Mouse (Mus musculus) heart, embryonic 12.5 days (tissue): ENCODE measurements at regions not wholly inside any gene's neighbourhood (a gene's known extent, or its start where the extent isn't known, plus 50 kb on each side); places are given as distances from the start of the nearest gene placed in this dataset.

Source experiments
- ATAC-seq: fragments of 200-750 bp; cut with Nextera tagmentation; 2 replicates; pipeline ENCODE4 v1.8.0; 2017; ENCODE audit warnings: moderate TSS enrichment, moderate library complexity; ENCODE audit not compliant: insufficient number of reproducible peaks, low FRiP score
- H3K27ac ChIP-seq: fragments of 300-500 bp; sonication (generic); 2 replicates; pipeline ENCODE4 v1.5.1; 2016; ENCODE audit warnings: mild to moderate bottlenecking, moderate library complexity; ENCODE audit not compliant: poor library complexity, severe bottlenecking
- H3K27me3 ChIP-seq: fragments of 300-500 bp; sonication (generic); replicated peaks from 2 replicates; pipeline ENCODE4 v1.6.1; 2016; ENCODE audit warnings: mild to moderate bottlenecking, moderate library complexity
- H3K36me3 ChIP-seq: fragments of 300-500 bp; sonication (generic); 2 replicates; pipeline ENCODE4 v1.6.1; 2016; ENCODE audit warnings: mild to moderate bottlenecking, moderate library complexity
- H3K4me1 ChIP-seq: fragments of 300-500 bp; sonication (generic); replicated peaks from 2 replicates; pipeline ENCODE4 v1.6.1; 2016; ENCODE audit warnings: mild to moderate bottlenecking
- H3K4me2 ChIP-seq: fragments of 300-500 bp; sonication (generic); 2 replicates; pipeline ENCODE4 v1.6.1; 2016; ENCODE audit warnings: mild to moderate bottlenecking, moderate library complexity
- H3K4me3 ChIP-seq: fragments of 300-500 bp; sonication (generic); 2 replicates; pipeline ENCODE4 v1.5.1; 2016; ENCODE audit warnings: mild to moderate bottlenecking
- H3K9ac ChIP-seq: fragments of 300-500 bp; sonication (generic); 2 replicates; pipeline ENCODE4 v1.6.1; 2016; ENCODE audit warnings: mild to moderate bottlenecking, moderate library complexity
- H3K9me3 ChIP-seq: fragments of 300-500 bp; sonication (generic); replicated peaks from 2 replicates; pipeline ENCODE4 v1.6.1; 2016; ENCODE audit warnings: mild to moderate bottlenecking, moderate library complexity
- WGBS: fragments of 180-500 bp; shearing (Covaris S2); methylation state at CpG from one replicate; pipeline ENCODE4 v1.1.7; 2016; 5-methylcytosine and 5-hydroxymethylcytosine counted together

DNA sequence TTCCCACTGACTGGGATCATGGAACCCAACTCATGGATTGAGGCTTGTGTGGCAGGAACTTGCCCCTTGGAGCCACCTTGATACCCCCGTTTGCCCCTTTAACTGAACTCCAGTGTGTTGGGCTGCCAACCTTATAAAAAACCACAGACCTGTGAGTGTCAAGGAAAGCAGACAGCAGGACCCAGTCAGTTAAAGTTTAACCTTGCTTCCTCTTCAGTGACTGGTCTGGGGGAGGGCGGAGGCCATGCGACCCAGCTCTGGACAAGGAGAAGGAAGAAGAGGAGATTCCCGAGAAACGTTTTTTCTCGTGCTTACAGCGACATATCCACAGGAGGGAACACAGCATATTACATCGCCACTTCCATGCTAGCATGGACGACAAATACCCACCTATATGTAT, 281.9 kb upstream of the Zfp64 start:
- no peaks in the 10 kb centered on the region for H3K27me3 ChIP-seq
- no peak overlapping the region for H3K4me2 ChIP-seq
- H3K4me3 ChIP-seq, result no peak overlapping the region
- H3K27ac ChIP-seq, result no peak overlapping the region
- no peaks in the 10 kb centered on the region for H3K36me3 ChIP-seq
- 86% methylated on average over 9 of the region's 9 CpGs for WGBS
- 0 out of 2 replicates have a peak, but pooled peaks cover 6% of the 10 kb centered on the region for H3K9me3 ChIP-seq
- no peaks in the 10 kb centered on the region for H3K4me1 ChIP-seq
- H3K9ac ChIP-seq, result no peak overlapping the region
- ATAC-seq, result no peak

DNA sequence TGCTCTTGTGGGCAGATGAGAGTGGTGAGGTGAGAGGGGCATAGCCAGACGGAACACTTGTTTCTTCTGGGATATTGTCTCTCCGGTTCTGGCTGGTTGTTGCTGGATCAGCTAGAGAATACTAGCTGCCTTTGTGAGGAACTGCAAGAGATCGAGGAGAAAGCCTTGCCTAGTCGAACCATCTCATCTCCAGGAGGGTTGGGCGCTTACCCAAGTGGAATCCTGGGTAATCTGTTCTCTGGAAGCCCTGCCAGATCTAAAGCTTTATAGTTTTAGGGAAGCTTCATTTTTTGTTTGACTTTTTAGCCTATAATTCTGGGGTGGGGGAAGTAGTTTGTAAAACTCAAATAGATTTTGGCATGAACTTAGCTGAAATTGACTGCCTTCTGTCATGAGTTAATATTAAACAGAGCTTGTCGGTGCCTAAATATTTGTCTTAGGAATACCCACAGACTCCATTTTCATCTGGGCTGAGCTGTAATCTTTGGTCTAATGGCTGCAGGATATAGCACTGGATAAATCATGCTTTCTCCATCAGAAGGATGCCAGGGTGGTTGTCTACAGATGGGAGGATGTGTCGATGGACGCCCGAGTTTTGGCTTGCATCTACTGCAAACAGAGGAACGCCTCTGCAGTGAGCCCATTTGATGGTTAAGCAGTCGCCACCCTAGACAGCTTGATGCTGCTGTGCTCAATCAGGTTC, 279.1 kb upstream of the Zfp64 start:
- Histone ChIP-seq H3K9ac (no peak overlapping the region), H3K4me2 (no peak overlapping the region), H3K27ac (no peak overlapping the region), H3K9me3 (0 out of 2 replicates have a peak, but pooled peaks cover 6% of the 10 kb centered on the region), H3K36me3 (no peaks in the 10 kb centered on the region), H3K27me3 (no peaks in the 10 kb centered on the region), H3K4me1 (no peaks in the 10 kb centered on the region), H3K4me3 (no peak overlapping the region)
- 76% methylated on average over 11 of the region's 11 CpGs for WGBS
- ATAC-seq, result no peak

DNA sequence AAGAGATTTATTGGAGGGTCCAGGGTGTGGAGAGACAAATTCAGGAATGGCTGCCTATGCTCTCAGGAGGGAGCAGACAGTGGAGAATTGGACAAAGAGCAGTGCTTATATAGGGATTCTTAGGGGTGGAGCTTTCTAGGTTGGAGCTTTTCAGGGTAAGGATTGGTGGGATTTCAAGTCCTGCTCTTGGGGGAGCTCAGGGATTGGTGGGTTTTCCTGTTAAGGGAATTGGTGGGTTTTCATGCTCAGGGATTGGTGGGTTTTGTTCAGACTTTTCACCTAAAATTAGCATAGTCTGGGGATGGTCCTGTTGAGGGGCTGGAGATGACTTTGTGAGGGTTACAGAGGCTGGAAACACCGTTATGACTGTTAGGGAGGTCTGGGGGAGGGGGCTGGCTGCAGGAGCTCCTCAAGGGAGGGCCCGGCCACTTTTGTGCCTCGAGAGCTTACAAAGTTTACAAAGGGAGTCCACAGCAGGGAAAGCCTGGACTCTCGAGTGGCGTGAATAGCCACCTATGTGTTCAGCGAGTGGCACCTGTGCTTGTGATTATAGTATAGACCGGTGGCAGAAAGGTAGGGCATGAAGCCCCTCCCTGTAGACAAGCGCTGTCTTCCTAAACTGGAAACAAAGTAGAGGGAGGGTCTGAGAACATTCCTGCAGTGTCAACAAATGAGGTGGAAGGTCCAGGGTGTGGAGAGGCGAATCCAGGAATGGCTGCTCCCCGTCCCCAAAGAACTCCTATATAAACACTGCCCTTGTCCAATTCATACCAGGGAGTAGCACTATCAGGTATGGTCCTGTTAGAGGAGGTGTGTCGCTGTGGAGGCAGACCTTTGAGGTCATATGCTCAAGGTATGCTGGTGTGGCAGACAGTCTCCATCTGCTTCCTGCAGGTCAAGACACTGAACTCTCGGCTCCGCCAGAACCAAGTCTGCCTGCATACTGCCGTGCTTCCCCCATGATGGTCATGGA, 278.1 kb upstream of the Zfp64 start:
- H3K4me3 ChIP-seq, result no peak overlapping the region
- H3K4me1 ChIP-seq, result no peaks in the 10 kb centered on the region
- H3K27me3 ChIP-seq, result no peaks in the 10 kb centered on the region
- H3K9me3 ChIP-seq, result 0 out of 2 replicates have a peak, but pooled peaks cover 8% of the 10 kb centered on the region
- 84% methylated on average over 14 of the region's 14 CpGs for WGBS
- H3K36me3 ChIP-seq, result no peaks in the 10 kb centered on the region
- ATAC-seq, result no peak
- no peak overlapping the region for H3K4me2 ChIP-seq
- H3K27ac ChIP-seq, result no peak overlapping the region
- H3K9ac ChIP-seq, result no peak overlapping the region

DNA sequence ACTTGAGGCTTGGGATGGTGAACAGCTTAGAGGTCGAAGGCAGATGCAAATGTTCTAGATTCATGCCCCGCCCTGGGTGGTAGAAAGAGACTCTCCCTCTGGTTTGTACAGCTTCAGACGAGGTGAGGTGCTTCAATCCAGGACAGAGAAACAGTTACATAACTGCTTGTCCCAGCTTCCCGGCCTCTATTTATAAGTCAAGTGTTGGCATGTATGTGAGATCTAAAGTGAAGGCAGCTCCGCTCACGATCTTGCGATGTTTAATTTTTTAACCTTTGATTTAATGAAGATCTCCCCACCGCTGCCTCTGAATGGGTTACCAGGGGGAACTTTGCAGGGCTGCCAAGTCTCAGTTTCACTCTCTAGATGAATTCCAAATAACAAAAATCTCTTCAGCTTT, 266.9 kb upstream of the Zfp64 start:
- Histone ChIP-seq H3K9me3 (no peaks in the 10 kb centered on the region), H3K4me3 (no peak overlapping the region), H3K27ac (no peak overlapping the region), H3K9ac (no peak overlapping the region), H3K36me3 (no peaks in the 10 kb centered on the region), H3K27me3 (no peaks in the 10 kb centered on the region), H3K4me2 (no peak overlapping the region), H3K4me1 (no peaks in the 10 kb centered on the region)
- ATAC-seq, result no peak
- WGBS, result 82% methylated on average over 8 of the region's 8 CpGs

DNA sequence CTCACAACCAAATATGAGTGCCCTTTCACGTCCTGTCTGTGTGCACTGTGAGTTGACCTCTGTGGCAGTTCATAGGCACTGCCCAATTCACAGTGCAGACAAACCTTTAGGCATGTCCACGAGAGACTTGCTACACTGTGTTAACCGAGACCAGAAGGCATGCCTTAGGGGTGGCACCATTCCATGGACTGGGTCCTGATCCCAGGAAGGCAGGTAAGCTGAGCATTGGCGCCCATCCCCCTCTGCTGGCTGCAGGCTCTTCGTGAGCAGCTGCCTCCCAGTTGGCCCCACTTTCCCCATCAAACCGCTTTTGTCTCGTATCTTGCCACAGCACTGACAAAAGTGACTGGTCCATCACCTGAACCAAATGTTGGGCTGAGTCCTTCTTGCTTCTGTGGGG, 265.8 kb upstream of the Zfp64 start:
- Histone ChIP-seq H3K36me3 (no peaks in the 10 kb centered on the region), H3K27ac (no peak overlapping the region), H3K4me1 (no peaks in the 10 kb centered on the region), H3K9me3 (peaks cover 6% of the 10 kb centered on the region; the same call in 1 of the 2 replicates), H3K4me3 (no peak overlapping the region), H3K9ac (no peak overlapping the region), H3K27me3 (no peaks in the 10 kb centered on the region), H3K4me2 (no peak overlapping the region)
- no peak for ATAC-seq
- 70% methylated on average over 7 of the region's 7 CpGs for WGBS

DNA sequence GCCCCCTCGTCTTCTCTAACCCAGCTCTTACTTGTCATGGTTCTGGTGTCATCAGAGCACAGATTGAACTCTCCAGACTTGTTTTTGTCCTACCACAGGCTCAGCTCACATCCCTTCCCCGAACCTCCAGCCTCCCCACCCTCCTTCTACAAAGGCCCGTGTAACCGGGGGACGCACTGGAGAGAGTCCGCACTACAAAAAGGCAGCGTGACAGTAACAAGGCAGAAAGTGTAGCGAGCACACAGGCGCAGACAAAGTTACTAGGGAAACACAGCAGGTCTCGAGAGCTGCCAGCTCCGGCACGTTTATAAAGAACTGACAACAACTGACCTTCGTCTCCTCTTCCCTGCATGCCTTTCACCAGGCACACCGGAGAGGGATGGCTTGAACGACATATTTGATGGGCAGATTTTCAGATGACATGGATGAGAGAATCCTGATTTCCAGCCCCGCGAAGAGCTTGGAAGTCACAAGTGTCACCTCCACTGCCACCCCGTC, 260.2 kb upstream of the Zfp64 start:
- Histone ChIP-seq H3K9ac (no peak overlapping the region), H3K4me2 (no peak overlapping the region), H3K27ac (no peak overlapping the region), H3K27me3 (no peaks in the 10 kb centered on the region), H3K4me1 (peaks cover 14% of the 10 kb centered on the region; the same call in 1 of the 2 replicates), H3K4me3 (no peak overlapping the region), H3K36me3 (no peaks in the 10 kb centered on the region), H3K9me3 (peaks cover 13% of the 10 kb centered on the region; the same call in 1 of the 2 replicates)
- WGBS, result 86% methylated on average over 18 of the region's 18 CpGs
- no peak for ATAC-seq

DNA sequence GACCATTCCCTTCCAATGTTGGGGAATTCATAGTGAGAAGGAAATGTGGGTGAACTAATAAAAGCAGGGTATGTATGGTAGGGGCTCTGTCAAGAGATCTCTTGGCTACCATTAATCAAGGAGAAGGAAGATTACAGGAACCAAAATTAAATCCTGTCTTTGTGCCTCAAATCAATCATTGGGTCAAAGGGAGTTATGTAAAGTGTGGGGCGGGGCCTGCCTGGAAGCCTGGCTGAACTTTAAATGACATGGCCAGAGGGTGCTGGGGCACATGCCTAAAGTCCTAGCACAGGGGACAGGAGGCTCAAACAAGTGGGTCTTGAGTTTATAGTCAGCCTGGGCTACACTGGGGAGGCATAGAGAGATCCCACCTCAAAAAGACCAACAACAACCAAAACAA, 259.0 kb upstream of the Zfp64 start:
- ATAC-seq, result no peak
- Histone ChIP-seq H3K27me3 (no peaks in the 10 kb centered on the region), H3K9ac (no peak overlapping the region), H3K9me3 (peaks cover 13% of the 10 kb centered on the region; the same call in 1 of the 2 replicates), H3K4me1 (peaks cover 14% of the 10 kb centered on the region; the same call in 1 of the 2 replicates), H3K27ac (no peak overlapping the region), H3K36me3 (no peaks in the 10 kb centered on the region), H3K4me3 (no peak overlapping the region), H3K4me2 (no peak overlapping the region)
- 92% methylated on average over 1 of the region's 1 CpGs for WGBS

DNA sequence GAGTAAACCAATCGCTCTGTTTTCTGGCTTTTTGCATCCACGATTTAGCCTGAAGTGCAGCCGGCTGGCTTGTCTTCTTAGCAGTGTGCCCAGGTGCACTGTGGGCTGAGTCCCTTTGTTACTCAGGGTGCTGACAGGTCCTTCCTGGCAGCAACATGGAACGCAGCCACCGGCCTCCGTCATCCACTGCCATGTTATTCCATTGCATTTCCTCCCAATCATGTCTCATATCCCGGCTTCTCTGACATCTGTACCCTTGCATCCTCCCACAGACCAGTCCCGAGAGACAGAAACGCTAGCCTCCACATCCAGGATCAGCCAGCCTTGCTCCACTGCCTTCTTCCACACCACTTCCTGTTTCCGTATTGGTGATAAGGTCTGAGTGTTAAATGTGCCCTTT, 257.9 kb upstream of the Zfp64 start:
- no peaks in the 10 kb centered on the region for H3K27me3 ChIP-seq
- H3K4me3 ChIP-seq, result no peak overlapping the region
- no peak overlapping the region for H3K9ac ChIP-seq
- ATAC-seq, result peak; percentile 66
- H3K9me3 ChIP-seq, result peaks cover 19% of the 10 kb centered on the region
- WGBS, result 24% methylated on average over 10 of the region's 10 CpGs
- peaks cover 14% of the 10 kb centered on the region; the same call in 1 of the 2 replicates for H3K4me1 ChIP-seq
- peak overlapping the region; percentile 45 for H3K4me2 ChIP-seq
- H3K36me3 ChIP-seq, result no peaks in the 10 kb centered on the region
- H3K27ac ChIP-seq, result peak overlapping the region; percentile 27; the same call in 1 of the 2 replicates

DNA sequence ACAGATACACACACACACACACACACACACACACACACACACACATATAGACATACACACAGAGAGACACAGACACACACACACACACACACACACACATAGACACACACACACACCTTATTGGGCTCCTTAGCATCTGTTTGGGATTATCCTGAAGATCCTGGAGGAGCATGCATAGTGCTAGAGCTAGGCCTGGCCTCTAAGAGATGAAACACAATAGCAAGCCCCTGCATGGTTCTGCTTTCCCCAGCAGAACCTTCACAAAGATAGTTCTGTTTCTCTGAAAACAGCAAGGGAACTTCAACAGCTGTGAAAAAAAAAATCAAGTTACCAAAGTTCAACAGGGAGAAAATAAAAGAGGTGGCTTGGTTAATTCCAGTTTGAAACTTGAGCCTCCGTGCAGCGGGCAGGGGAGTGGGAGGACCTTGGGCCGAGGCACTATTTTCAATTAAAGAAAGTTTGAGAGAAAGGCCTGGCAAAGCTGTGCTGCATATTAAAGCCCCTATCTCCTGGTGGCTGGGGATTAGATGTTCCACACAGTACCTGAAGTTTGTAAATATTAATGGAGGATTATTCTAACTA, 257.4 kb upstream of the Zfp64 start:
- H3K36me3 ChIP-seq, result no peaks in the 10 kb centered on the region
- no peak for ATAC-seq
- H3K27me3 ChIP-seq, result no peaks in the 10 kb centered on the region
- peak overlapping the region; percentile 27; the same call in 1 of the 2 replicates for H3K27ac ChIP-seq
- no peak overlapping the region for H3K4me3 ChIP-seq
- WGBS, result 41% methylated on average over 3 of the region's 3 CpGs
- no peak overlapping the region for H3K4me2 ChIP-seq
- peaks cover 19% of the 10 kb centered on the region for H3K9me3 ChIP-seq
- H3K9ac ChIP-seq, result no peak overlapping the region
- peaks cover 14% of the 10 kb centered on the region; the same call in 1 of the 2 replicates for H3K4me1 ChIP-seq

DNA sequence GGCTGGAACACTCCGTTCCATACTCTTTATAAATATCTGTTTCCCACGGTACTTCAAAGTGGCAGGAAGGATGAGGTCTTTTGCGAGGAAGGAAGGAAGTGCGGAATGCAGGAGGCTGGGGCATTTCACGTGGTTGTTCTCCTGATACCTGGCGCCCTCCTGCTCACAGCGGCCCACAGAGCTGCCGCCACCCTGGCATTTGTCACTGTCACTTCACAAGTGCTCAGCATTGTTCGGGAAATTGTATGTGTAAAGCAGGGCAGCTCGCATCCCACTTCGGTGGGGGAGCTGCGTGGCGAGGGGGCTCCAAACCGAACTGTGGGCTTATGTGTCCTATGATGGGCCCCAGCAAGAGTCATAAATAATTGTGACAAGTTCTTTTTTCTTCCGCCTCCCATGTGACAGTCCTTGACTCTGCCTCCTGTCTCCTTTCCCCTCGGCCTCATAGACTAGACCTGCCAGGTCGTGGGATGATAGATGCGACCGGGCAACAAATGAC, 248.9 kb upstream of the Zfp64 start:
- H3K36me3 ChIP-seq, result no peaks in the 10 kb centered on the region
- ATAC-seq, result peak; percentile 79
- H3K4me3 ChIP-seq, result peak overlapping the region; percentile 13; the same call in 1 of the 2 replicates
- peak overlapping the region; percentile 62 for H3K4me2 ChIP-seq
- WGBS, result 22% methylated on average over 19 of the region's 19 CpGs
- H3K9ac ChIP-seq, result no peak overlapping the region
- H3K4me1 ChIP-seq, result peaks cover 17% of the 10 kb centered on the region
- no peaks in the 10 kb centered on the region for H3K27me3 ChIP-seq
- peaks cover 6% of the 10 kb centered on the region for H3K9me3 ChIP-seq
- no peak overlapping the region; the same call in 1 of the 2 replicates for H3K27ac ChIP-seq
